Mouse (Mus musculus) embryonic facial prominence, embryonic 11.5 days (tissue): ENCODE results near the gene Stx8. TPM values are rescaled to one million over a fixed set of nuclear protein-coding genes. Genes with fewer than 3 reads are reported as not detected.

Experiments used
- ATAC-seq: fragments of 200-750 bp; cut with Nextera tagmentation; replicated peaks from 2 replicates; pipeline ENCODE4 v1.8.0; 2017; ENCODE audit warnings: low read depth; ENCODE audit not compliant: insufficient number of reproducible peaks, low FRiP score, low TSS enrichment
- DNase-seq: peaks from one replicate; pipeline ENCODE4 v3.0.0-alpha.2; 2015; ENCODE audit warnings: low spot score
- H3K27ac ChIP-seq: fragments of 300-500 bp; sonication (generic); replicated peaks from 2 replicates; pipeline ENCODE4 v1.5.1; 2014; ENCODE audit warnings: mild to moderate bottlenecking, low read depth, low read length, control low read depth
- H3K27me3 ChIP-seq: fragments of 300-500 bp; sonication (generic); 2 replicates; pipeline ENCODE4 v1.6.1; 2014; ENCODE audit warnings: mild to moderate bottlenecking, low read length, moderate library complexity, mixed read lengths; ENCODE audit not compliant: control insufficient read depth, insufficient read depth
- H3K36me3 ChIP-seq: fragments of 300-500 bp; sonication (generic); replicated peaks from 2 replicates; pipeline ENCODE4 v1.6.1; 2014; ENCODE audit warnings: low read depth, mild to moderate bottlenecking, low read length, moderate library complexity, mixed read lengths; ENCODE audit not compliant: control insufficient read depth, insufficient read depth
- H3K4me1 ChIP-seq: fragments of 300-500 bp; sonication (generic); 2 replicates; pipeline ENCODE4 v1.6.1; 2014; ENCODE audit warnings: low read length, mixed read lengths; ENCODE audit not compliant: control insufficient read depth, insufficient read depth
- H3K4me2 ChIP-seq: fragments of 300-500 bp; sonication (generic); 2 replicates; pipeline ENCODE4 v1.6.1; 2014; ENCODE audit warnings: low read depth, mild to moderate bottlenecking, control low read depth, low read length, moderate library complexity
- H3K4me3 ChIP-seq: fragments of 300-500 bp; sonication (generic); 2 replicates; pipeline ENCODE4 v1.5.1; 2014; ENCODE audit warnings: low read depth, low read length, control low read depth
- H3K9ac ChIP-seq: fragments of 300-500 bp; sonication (generic); replicated peaks from 2 replicates; pipeline ENCODE4 v1.6.1; 2014; ENCODE audit warnings: mild to moderate bottlenecking, control low read depth, low read length
- H3K9me3 ChIP-seq: fragments of 300-500 bp; sonication (generic); replicated peaks from 2 replicates; pipeline ENCODE4 v1.6.1; 2016; ENCODE audit warnings: mild to moderate bottlenecking, low read length, inconsistent platforms, mixed read lengths; ENCODE audit not compliant: control insufficient read depth
- WGBS: fragments of 180-500 bp; shearing (Covaris S2); extraction: QIAGEN DNeasy Blood & Tissue Kit; methylation state at CpG from one replicate; pipeline ENCODE4 v1.1.7; 2014; 5-methylcytosine and 5-hydroxymethylcytosine counted together
- polyA plus RNA-seq: library from polyadenylated mRNA; unstranded; fragments of >200 nt; fragmentation: Nextera tagmentation; extraction: Ambion mirVana; gene quantifications from 2 replicates; pipeline ENCODE4 v1.2.1, GENCODE M21; 2014

Stx8 gene
- polyA plus RNA-seq, 1 experiment from 2014 or later = 60.9 TPM

DNA sequence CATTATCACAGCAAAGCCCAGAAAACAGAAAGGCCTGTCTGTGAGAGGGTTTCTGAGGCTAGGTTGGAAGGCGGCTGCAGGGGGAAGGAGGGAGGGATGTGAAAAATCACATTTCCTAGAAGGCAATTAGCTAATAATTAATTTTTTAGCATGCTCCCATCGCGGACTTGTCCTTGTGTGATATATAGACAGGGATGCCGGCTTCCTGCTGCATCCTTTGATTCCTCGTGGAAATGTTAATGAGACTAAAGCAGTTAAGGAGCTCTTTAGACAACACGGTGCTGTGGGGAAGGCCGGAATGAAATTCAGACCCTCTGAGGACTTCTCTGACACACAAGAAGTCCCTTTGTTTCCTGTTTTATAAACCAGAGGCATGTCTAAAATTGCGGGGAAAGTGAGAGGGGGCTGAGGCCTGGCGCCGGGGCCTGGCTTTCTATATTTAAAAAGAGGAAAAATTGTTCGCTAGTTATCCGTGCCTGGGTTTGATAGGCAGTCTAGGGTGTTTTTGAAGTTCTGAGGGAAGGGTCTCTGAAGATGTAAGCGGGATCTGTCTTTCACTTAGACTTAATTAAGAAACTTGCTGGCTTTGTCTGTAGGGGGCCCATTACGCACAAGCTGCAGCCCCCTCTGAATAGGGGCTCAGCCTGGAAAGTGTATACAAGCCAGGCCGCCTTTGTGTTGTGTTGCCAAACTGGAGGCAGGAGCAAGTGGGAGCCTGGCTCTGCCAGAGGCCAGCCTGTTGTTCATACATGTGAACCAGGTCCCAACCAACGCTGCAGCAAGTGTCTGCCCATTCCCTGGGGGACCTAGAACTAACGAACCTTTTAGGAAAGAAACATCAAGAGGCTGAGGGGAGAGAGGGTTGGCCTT lies 179.8 kb downstream of the Stx8 start:
- Histone ChIP-seq H3K27me3 (no peaks in the 10 kb centered on the region), H3K27ac (peak overlapping the region; percentile 48), H3K4me1 (peaks cover 16% of the 10 kb centered on the region), H3K36me3 (no peaks in the 10 kb centered on the region), H3K9ac (0 out of 2 replicates have a peak overlapping the region, but pooled peaks have one; percentile 25), H3K4me3 (no peak overlapping the region), H3K4me2 (no peak overlapping the region), H3K9me3 (no peaks in the 10 kb centered on the region)
- WGBS = 12% methylated on average over 17 of the region's 17 CpGs
- DNase-seq (peak; percentile 58), ATAC-seq (peak; percentile 64; the same call in 1 of the 2 replicates)

DNA sequence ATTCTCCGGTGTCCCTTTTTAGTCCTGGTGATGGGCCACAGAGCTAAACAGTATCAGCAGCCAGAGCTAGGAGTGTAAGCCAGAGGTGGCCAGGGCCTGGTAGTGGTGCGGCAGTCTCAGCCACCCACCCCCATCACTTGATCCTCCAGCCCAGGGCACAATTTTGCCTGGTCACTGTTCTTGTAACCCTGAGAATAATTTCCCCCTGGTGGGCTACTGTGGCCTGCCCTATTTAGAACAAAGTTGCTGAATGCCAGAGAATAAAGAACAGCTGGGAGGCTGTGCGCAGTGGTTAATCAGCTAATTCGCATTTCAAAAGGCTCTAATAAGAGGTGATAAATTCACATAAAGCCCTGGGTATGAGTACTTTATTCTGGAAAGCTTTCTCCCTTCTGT lies 180.5 kb downstream of the Stx8 start:
- no peak overlapping the region for H3K4me2 ChIP-seq
- WGBS = 25% methylated on average over 4 of the region's 4 CpGs
- no peak overlapping the region for H3K4me3 ChIP-seq
- no peak overlapping the region for H3K9ac ChIP-seq
- DNase-seq (peak; percentile 43), ATAC-seq (0 out of 2 replicates have a peak, but pooled peaks have one; percentile 7)
- peak overlapping the region; percentile 48 for H3K27ac ChIP-seq
- no peaks in the 10 kb centered on the region for H3K36me3 ChIP-seq
- H3K27me3 ChIP-seq = no peaks in the 10 kb centered on the region
- H3K9me3 ChIP-seq = no peaks in the 10 kb centered on the region
- H3K4me1 ChIP-seq = peaks cover 16% of the 10 kb centered on the region

DNA sequence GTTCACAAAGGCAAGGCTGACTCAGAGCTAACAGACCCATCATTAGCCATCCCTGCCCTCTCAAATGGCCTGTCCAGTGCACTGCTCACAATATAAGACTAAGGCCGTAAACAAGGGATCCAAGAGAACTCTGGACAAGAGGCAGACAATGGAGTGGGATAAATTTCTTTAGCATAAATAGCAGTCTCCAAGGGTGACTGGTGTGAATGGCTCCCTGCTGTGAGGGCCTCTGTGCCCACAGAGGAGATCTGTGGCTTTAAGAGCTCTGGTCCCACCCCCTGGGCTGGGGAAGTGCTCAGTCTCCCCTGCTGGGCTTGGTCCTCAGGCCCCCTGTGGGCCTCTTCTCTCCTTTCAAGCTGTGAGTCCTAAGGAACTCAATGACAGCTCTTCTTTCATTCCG lies 184.9 kb downstream of the Stx8 start:
- H3K4me3 ChIP-seq = no peak overlapping the region
- peaks cover 8% of the 10 kb centered on the region for H3K4me1 ChIP-seq
- H3K9me3 ChIP-seq = no peaks in the 10 kb centered on the region
- no peaks in the 10 kb centered on the region for H3K27me3 ChIP-seq
- no peaks in the 10 kb centered on the region for H3K36me3 ChIP-seq
- ATAC-seq (peak; percentile 64), DNase-seq (peak; percentile 62)
- WGBS = 42% methylated on average over 2 of the region's 2 CpGs
- H3K9ac ChIP-seq = no peak overlapping the region
- no peak overlapping the region for H3K27ac ChIP-seq
- H3K4me2 ChIP-seq = no peak overlapping the region

DNA sequence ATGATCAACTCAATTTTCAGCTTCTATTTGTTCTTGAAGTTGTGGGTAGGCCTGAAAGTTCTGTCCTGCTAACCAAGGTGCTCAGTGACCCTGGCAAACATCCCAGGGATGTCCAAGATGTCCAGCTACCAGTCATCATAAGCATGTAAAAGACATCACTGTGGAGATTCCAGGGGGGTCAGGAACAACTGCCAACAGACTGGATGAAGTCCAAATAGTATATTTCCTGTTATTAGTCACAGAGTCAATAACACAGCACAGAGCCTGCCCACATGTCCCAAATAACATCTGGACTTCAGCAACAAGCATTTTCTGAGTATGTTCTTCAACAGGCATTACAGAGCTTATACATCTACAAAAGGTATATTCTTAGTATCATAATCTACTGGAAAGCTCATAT lies 189.8 kb downstream of the Stx8 start:
- Histone ChIP-seq H3K4me2 (no peak overlapping the region), H3K27ac (no peak overlapping the region), H3K4me3 (no peak overlapping the region), H3K9ac (no peak overlapping the region), H3K9me3 (no peaks in the 10 kb centered on the region), H3K27me3 (no peaks in the 10 kb centered on the region), H3K36me3 (no peaks in the 10 kb centered on the region), H3K4me1 (no peaks in the 10 kb centered on the region)
- DNase-seq (no peak), ATAC-seq (no peak)

DNA sequence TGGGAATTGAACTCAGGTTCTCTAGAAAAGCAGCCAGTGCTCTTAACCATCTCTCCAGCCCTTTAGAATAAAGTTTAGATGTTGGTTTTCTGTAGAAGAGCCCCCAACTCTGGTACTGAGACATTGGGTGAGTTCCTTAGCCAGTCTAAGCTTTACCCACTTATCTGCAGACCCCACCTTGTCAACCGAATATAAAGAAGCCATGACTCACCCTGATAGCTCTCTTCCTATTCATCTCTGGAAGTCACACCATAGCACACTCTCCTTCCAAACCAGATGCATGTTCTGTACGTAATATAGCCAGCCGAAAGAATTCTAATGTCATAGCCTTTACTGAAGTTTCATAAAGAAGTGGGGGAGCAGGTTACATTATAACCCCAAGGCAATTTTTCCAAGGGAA lies 192.2 kb downstream of the Stx8 start:
- WGBS = 84% methylated on average over 3 of the region's 3 CpGs
- Histone ChIP-seq H3K4me2 (no peak overlapping the region), H3K9me3 (no peaks in the 10 kb centered on the region), H3K27me3 (no peaks in the 10 kb centered on the region), H3K9ac (no peak overlapping the region), H3K4me1 (no peaks in the 10 kb centered on the region), H3K4me3 (no peak overlapping the region), H3K36me3 (no peaks in the 10 kb centered on the region), H3K27ac (no peak overlapping the region)
- DNase-seq = no peak
- ATAC-seq = no peak

DNA sequence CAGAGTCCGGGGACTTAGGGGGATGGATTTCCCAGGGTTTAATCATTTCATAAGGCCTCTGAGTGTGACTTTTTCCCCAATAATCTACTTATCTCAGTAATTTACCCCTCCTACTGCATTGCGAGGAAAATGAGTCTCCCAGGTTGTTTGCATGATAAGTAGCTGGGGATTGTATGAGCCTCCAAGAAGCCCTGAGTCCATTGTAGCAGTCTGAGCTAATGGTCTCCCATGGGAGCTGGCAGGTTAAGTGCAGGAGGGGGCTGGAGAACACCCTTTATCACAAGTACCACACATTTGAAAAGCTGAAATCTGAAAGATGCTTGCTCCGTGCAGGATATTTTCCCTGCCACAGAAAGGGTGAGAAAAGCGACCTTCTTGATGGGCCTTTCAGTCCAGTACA lies 193.9 kb downstream of the Stx8 start:
- no peak overlapping the region for H3K4me3 ChIP-seq
- 77% methylated on average over 4 of the region's 4 CpGs for WGBS
- no peaks in the 10 kb centered on the region for H3K27me3 ChIP-seq
- no peak overlapping the region for H3K27ac ChIP-seq
- H3K4me1 ChIP-seq = no peaks in the 10 kb centered on the region
- no peak for DNase-seq
- no peaks in the 10 kb centered on the region for H3K36me3 ChIP-seq
- no peaks in the 10 kb centered on the region for H3K9me3 ChIP-seq
- ATAC-seq = no peak
- H3K4me2 ChIP-seq = no peak overlapping the region
- H3K9ac ChIP-seq = no peak overlapping the region

DNA sequence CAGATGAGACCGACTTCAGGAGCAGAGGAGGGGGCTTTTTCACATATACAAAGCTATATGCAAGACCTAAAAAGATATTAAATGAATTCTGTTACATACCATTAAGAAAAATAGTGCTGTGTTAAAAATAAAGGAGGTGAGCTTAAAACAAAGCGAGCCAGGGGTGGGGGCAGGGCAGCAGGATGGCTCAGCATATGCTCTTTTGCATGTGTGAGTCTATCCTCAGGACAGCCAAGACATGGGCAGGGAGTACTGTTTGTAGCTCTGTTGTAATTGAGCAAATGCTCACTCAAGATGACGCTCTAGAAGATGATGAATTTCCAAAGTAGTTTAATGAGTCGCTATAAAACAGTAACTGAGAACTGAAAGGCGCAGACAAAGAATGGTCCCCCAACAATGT lies 198.4 kb downstream of the Stx8 start:
- Histone ChIP-seq H3K4me2 (no peak overlapping the region), H3K9ac (no peak overlapping the region), H3K27ac (no peak overlapping the region), H3K4me1 (no peaks in the 10 kb centered on the region), H3K4me3 (no peak overlapping the region), H3K36me3 (no peaks in the 10 kb centered on the region), H3K27me3 (no peaks in the 10 kb centered on the region), H3K9me3 (no peaks in the 10 kb centered on the region)
- DNase-seq (no peak), ATAC-seq (no peak)
- WGBS = 90% methylated on average over 5 of the region's 5 CpGs

DNA sequence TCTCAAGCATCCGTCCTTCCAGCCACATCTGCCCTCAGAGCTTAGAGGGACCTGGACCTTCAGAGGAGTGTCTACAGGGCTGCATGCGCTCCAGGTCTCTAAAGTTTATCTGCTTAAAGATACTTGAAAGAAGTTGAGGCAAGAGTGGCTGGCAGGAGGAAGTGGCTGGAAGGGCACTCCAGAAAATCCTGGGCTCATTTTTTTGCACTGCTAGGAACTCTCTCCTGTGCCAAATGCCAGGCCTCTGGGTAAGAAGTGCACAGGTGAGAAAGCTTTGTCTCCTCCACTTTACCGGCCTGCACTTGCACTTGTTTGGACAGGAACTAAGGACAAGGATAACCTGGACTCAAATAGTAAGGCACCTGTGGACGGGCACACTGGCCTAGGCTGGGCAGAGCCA lies 202.4 kb downstream of the Stx8 start:
- no peak overlapping the region for H3K27ac ChIP-seq
- 75% methylated on average over 4 of the region's 4 CpGs for WGBS

More for the DNA sequence above, 202.4 kb downstream of the Stx8 start:
- ATAC-seq (no peak), DNase-seq (no peak)
- no peaks in the 10 kb centered on the region for H3K4me1 ChIP-seq
- no peaks in the 10 kb centered on the region for H3K9me3 ChIP-seq
- no peak overlapping the region for H3K4me2 ChIP-seq
- H3K36me3 ChIP-seq = no peaks in the 10 kb centered on the region
- H3K4me3 ChIP-seq = no peak overlapping the region
- H3K27me3 ChIP-seq = no peaks in the 10 kb centered on the region
- H3K9ac ChIP-seq = no peak overlapping the region
